Mouse (Mus musculus) layer of hippocampus, adult 2 months (tissue): ENCODE results near the gene Msh6. TPM values are rescaled to one million over a fixed set of nuclear protein-coding genes. Genes with fewer than 3 reads are reported as not detected.
"Not testable (repeated sequence)": the region's sequence is repeated elsewhere in the genome, so short reads cannot be mapped to it uniquely, and the experiment has no call there.

Experiments used
- DNase-seq, 2 experiments: peaks; one replicate each; pipeline ENCODE4 v3.0.0; 2022; ENCODE audit warnings: low spot score in 2 of 2
- H3K27ac ChIP-seq: fragments of 200-600 bp; 2 replicates; pipeline ENCODE4 v1.8.1; 2022
- H3K4me3 ChIP-seq: fragments of 200-600 bp; 2 replicates; pipeline ENCODE4 v1.8.1; 2022; ENCODE audit warnings: mild to moderate bottlenecking
- CTCF ChIP-seq: fragments of 200-600 bp; conservative IDR thresholded peaks from 2 replicates; pipeline ENCODE4 v1.8.1; 2022; ENCODE audit warnings: antibody characterized with exemption, mild to moderate bottlenecking, moderate library complexity
- total RNA-seq, 2 experiments: library from RNA; stranded (reverse); gene quantifications; 2 replicates each; pipeline ENCODE4 v1.2.3; 2021

Gene Msh6
- total RNA-seq, 2 experiments from 2014 or later = 13.5 to 16.4 TPM

GRCm38 (mm10) chr17:87972856-87973255, 2.0 kb upstream of the Msh6 start:
- H3K4me3 ChIP-seq = no peak overlapping the region
- TF ChIP-seq CTCF = no peak
- H3K27ac ChIP-seq = no peak overlapping the region
- DNase-seq = no peak

- H3K4me3 ChIP-seq = no peak overlapping the region
- DNase-seq = no peak
- TF ChIP-seq CTCF = no peak
- H3K27ac ChIP-seq = no peak overlapping the region
Observed at GRCm38 (mm10) chr17:87973261-87974167, 1.3 kb upstream of the Msh6 start.

DNA sequence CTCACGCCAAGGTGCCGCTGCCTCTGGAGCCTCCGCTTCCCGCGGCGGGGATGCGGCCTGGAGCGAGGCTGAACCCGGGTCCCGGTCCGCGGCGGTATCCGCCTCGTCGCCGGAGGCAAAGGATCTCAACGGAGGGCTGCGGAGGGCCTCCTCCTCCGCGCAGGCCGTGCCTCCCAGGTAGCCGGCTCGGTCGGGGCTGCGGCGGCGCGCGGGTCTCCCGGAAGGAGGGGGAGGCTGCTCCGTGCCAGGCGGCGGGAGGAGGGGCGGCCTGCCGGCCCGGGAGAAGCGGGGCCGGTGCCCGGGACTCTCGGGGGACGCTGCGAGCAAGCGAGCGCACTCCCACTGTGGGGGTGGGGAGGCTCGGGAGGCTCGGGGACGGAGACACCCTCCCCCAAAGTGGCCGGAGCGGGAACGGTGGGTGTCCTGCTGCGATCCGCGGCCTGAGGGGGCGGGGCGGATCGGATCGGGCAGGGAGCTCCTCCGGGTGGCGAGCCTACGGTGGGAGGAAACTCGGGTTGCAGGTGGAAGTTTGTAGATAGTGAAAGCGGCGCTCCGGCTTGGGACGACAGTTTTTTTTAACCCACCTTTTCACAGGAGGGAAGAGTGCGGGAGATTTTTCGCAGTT, 479 bp downstream of the Msh6 start:
- no peak for TF ChIP-seq CTCF
- peak overlapping the region; percentile 85 for H3K27ac ChIP-seq
- DNase-seq = peak; percentile 29 to 43
- peak overlapping the region; percentile 98 for H3K4me3 ChIP-seq

DNA sequence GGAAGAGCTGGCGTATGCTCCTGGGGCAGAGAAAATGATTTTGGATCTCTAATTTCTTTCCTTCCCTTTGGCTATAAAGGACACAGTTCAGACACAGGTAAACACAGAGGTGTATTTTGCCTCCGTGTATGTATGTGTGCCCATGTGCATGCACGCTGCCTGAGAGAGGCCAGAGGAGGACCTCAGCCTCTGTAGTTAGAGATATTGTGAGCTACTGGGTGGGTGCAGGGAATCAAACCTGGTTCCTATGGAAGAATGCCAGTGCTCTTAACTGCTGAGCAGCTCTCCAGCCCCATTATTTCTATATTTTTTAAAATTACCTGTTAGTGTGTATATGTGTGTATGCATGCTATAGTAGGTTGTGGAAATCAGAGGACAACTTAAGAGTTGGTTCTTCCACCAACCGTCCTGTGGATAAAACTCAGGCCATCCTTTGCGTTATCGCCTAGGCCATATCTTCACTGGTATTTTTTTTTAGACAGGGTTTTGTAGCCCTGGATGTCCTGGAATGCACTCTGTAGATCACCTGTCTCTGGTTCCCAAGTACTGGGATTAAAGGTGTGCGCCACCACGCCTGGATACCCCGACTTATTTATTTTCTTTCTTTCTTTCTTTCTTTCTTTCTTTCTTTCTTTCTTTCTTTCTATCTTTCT, 1.4 kb downstream of the Msh6 start:
- TF ChIP-seq CTCF = no peak
- Histone ChIP-seq H3K27ac (no peak overlapping the region), H3K4me3 (peak overlapping the region; percentile 98)
- no peak for DNase-seq

- H3K4me3 ChIP-seq, DNase-seq, H3K27ac ChIP-seq: not testable (repeated sequence)
Observed at GRCm38 (mm10) chr17:87976927-87977326, 2.1 kb downstream of the Msh6 start.

DNA sequence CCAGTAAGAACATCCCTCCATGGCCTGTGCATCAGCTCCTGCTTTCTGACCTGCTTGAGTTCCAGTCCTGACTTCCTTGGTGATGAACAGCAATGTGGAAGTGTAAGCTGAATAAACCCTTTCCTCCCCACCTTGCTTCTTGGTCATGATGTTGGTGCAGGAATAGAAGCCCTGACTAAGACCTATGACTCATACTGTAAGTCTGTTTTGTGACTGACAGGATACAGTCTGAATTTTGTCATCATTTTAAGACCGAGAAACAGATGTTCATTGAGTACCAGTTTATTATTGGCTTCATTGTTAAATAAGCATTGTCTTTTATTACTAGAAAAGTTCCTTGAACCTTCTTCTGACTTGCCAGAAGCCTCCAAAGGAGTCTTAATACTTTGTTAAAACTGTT, 4.8 kb downstream of the Msh6 start:
- not testable (repeated sequence) for H3K27ac ChIP-seq, H3K4me3 ChIP-seq, DNase-seq

DNA sequence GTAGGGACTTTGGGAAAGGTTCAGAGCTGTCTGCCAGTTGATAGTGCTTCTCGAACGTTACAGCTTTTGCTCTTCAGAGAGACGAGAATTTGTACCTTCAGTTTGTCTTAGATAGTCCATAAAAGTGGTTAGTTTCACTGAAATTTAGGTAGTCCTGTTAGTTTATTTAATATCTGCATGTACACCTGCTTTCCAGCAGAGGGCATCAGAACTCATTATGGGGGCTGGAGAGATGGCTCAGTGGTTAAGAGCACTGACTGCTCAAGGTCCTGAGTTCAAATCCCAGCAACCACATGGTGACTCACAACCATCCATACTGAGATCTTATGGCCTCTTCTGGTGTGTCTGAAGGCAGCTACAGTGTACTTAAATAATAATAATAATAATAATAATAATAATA, 7.2 kb downstream of the Msh6 start:
- Histone ChIP-seq H3K27ac (no peak overlapping the region), H3K4me3 (no peak overlapping the region)
- peak; percentile 69 for TF ChIP-seq CTCF
- DNase-seq = no peak

GRCm38 (mm10) chr17:87983313-87983712, 8.5 kb downstream of the Msh6 start:
- H3K4me3 ChIP-seq = no peak overlapping the region
- no peak for TF ChIP-seq CTCF
- no peak overlapping the region for H3K27ac ChIP-seq
- DNase-seq = no peak

- no peak for DNase-seq
- TF ChIP-seq CTCF = no peak
- no peak overlapping the region for H3K4me3 ChIP-seq
- no peak overlapping the region for H3K27ac ChIP-seq
Observed at GRCm38 (mm10) chr17:87984440-87985214, 9.8 kb downstream of the Msh6 start.

DNA sequence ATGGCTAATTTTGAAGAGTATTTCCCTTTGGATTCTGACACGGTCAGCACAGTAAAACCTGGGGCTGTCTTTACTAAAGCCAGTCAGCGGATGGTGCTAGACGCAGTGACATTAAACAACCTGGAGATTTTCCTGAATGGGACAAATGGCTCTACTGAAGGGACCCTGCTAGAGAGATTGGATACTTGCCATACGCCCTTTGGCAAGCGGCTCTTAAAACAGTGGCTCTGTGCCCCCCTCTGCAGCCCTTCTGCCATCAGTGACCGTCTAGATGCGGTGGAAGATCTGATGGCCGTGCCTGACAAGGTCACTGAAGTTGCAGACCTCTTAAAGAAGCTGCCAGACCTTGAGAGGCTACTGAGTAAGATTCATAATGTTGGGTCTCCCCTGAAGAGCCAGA, 11.1 kb downstream of the Msh6 start:
- no peak overlapping the region for H3K27ac ChIP-seq
- no peak overlapping the region for H3K4me3 ChIP-seq
- TF ChIP-seq CTCF = no peak
- DNase-seq = no peak

- peak overlapping the region; percentile 43; the same call in 1 of the 2 replicates for H3K27ac ChIP-seq
- no peak overlapping the region for H3K4me3 ChIP-seq
- no peak for DNase-seq
- no peak for TF ChIP-seq CTCF
Observed at GRCm38 (mm10) chr17:87987507-87987906, 12.6 kb downstream of the Msh6 start.

DNA sequence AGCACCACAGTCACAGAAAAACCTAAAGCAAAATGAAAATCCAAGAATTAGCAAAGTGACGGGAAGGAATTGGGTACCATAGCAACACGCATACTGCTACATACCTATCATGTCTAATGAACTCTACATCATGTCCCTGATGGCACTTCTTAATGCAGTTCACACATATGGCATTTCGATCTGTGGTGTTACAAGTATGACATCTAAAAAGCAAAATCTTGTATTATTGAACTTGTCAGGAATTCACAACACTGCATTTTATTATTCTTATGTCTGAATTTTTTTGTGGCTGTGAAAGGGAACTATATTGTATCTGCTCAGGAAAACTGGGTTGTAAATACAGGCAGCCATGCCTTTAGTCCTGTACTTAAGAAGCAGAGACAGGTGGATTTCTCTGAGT, 17.3 kb downstream of the Msh6 start:
- no peak overlapping the region for H3K27ac ChIP-seq
- H3K4me3 ChIP-seq = no peak overlapping the region
- DNase-seq = no peak
- no peak for TF ChIP-seq CTCF

GRCm38 (mm10) chr17:87993338-87993737, 18.5 kb downstream of the Msh6 start:
- no peak for DNase-seq
- no peak overlapping the region for H3K27ac ChIP-seq
- no peak overlapping the region for H3K4me3 ChIP-seq
- TF ChIP-seq CTCF = no peak
